ENCODE assay signal across 17 mouse cellular contexts in the genomic region with DNA sequence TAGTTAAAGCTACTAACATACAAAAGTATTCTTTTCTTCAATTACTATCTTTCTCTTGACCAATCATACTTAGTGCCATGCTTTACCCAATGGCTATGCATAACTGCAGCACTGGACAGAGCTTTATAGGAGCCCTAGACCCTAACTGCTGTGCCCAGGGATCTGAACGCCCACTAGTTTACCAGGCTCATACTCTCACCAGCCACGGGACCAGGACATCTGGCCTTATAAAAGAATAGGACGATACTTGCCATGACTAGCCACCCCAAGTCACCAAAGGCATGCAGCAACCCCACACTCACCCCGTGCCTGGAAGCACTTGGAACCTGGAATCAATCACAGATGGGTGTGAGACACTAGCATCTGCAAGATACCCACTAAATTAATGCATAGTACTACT. TPM values are rescaled to one million over a fixed set of nuclear protein-coding genes. Genes with fewer than 3 reads are reported as not detected.
A peak's percentile ranks its signal among the peaks of the same experiment; 100 is the strongest.
DNase-seq lines count a peak whose midpoint lies in the region; TF ChIP-seq lines count a peak whose summit lies in the region.
"Had no signal": no experiment of that assay in that cellular context is flagged by ENCODE, and none has a peak within 500 bp of the region (broad histone marks: within the 10 kb centered on the region; RNA-seq: fewer than 3 reads in every experiment).

No protein-coding gene starts in this region.

- peak overlapping the region; percentile 78 for H3K27ac ChIP-seq in cerebellum, adult 2 months (ENCODE audit: insufficient read depth, low read length)
- H3K27ac ChIP-seq in heart, embryonic 10.5 days = no peak overlapping the region

- WGBS in cerebellum, adult 2 months = 68% methylated on average over 4 of the region's 4 CpGs
- WGBS in heart, embryonic 10.5 days = 81% methylated on average over 4 of the region's 4 CpGs

- no peak for TF ChIP-seq CTCF in cerebellum, adult 2 months (IDR thresholded peaks at IDR 0.05; ENCODE audit: borderline replicate concordance, insufficient read depth, low read depth, low read length)

- no peaks in the 10 kb centered on the region for H3K27me3 ChIP-seq in cerebellum, adult 2 months (ENCODE audit: control insufficient read depth, insufficient read depth, low read length)
- H3K27me3 ChIP-seq in heart, embryonic 10.5 days (ENCODE audit: insufficient read depth, poor library complexity, severe bottlenecking) = no peaks in the 10 kb centered on the region
- H3K27me3 ChIP-seq: CH12.LX had no signal

- peak in 1 of 2 experiments; percentile 16 for DNase-seq in cerebellum, adult 2 months
- DNase-seq in cerebellum, adult 8-10 months = no peak
- DNase-seq in heart, adult 11 months = peak; percentile 75
- DNase-seq in heart, adult 9 months (ENCODE audit: low spot score in 2 of 2) = no peak
- peak; percentile 62 for DNase-seq in heart, embryonic 10.5 days (ENCODE audit: low spot score)
- DNase-seq in heart, adult 18-20 months = no peak
- DNase-seq: adrenal gland, adult 2 months; adrenal gland, adult 8-10 months; adrenal gland, postnatal 10 days; adrenal gland, postnatal 14 days; adrenal gland, postnatal 25 days; adrenal gland, postnatal 36 days; B cell, adult 2 months; cerebellum, adult 11 months; cerebellum, adult 18-20 months had no signal

- H3K4me3 ChIP-seq in cerebellum, adult 2 months (replicated peaks; ENCODE audit: insufficient read depth, low read depth, low read length) = no peak overlapping the region
- H3K4me3 ChIP-seq in heart, embryonic 10.5 days = no peak overlapping the region

- TF ChIP-seq POLR2A in cerebellum, adult 2 months (IDR thresholded peaks at IDR 0.05; ENCODE audit: borderline replicate concordance, insufficient read depth, low read length) = no peak

- H3K4me1 ChIP-seq in cerebellum, adult 2 months (ENCODE audit: control insufficient read depth, insufficient read depth, low read length) = peaks cover 16% of the 10 kb centered on the region
- H3K4me1 ChIP-seq in heart, embryonic 10.5 days = no peaks in the 10 kb centered on the region

- no peaks in the 10 kb centered on the region for H3K36me3 ChIP-seq in heart, embryonic 10.5 days
- H3K36me3 ChIP-seq: G1E had no signal

- no peaks in the 10 kb centered on the region for H3K9me3 ChIP-seq in heart, embryonic 10.5 days
- H3K9me3 ChIP-seq: G1E had no signal

RNA-seq across cellular contexts. Expression of a gene that starts 20.1 kb away (rescaled TPM):
- 20.1 and 21.5 TPM in 2 replicates for polyA plus RNA-seq in cerebellum, adult 2 months (2012; rRNA removed)
- 12.7 and 13.5 TPM in 2 replicates for polyA plus RNA-seq in heart, embryonic 10.5 days (2016; fragmentation: Nextera tagmentation; extraction: Ambion mirVana)
- 1 to 10 TPM; 7.4 to 7.9 TPM for total RNA-seq in heart, adult 18-20 months (2021)

Comparison
In these comparisons a context has a peak if more than half of its experiments do, and no peak if none do; other contexts are left out.
1. DNase-seq: peak in heart, adult 11 months (single experiment) and heart, embryonic 10.5 days (single experiment); none in cerebellum, adult 8-10 months (single experiment), heart, adult 9 months (0 of 2) and heart, adult 18-20 months (0 of 2).